Mouse (Mus musculus) mouse trophoblast stem cell (cell line): Measurements from ENCODE around the gene Rag1.

Experiments
- in situ Hi-C, 2 experiments: fragments of 300-500 bp; cut with MseI, MboI; formaldehyde crosslinking; loops; 2 replicates in 1 of 2; 3 replicates in 1 of 2; pipeline ENCODE4 v1.15.1; 2025

Rag1 gene

DNA sequence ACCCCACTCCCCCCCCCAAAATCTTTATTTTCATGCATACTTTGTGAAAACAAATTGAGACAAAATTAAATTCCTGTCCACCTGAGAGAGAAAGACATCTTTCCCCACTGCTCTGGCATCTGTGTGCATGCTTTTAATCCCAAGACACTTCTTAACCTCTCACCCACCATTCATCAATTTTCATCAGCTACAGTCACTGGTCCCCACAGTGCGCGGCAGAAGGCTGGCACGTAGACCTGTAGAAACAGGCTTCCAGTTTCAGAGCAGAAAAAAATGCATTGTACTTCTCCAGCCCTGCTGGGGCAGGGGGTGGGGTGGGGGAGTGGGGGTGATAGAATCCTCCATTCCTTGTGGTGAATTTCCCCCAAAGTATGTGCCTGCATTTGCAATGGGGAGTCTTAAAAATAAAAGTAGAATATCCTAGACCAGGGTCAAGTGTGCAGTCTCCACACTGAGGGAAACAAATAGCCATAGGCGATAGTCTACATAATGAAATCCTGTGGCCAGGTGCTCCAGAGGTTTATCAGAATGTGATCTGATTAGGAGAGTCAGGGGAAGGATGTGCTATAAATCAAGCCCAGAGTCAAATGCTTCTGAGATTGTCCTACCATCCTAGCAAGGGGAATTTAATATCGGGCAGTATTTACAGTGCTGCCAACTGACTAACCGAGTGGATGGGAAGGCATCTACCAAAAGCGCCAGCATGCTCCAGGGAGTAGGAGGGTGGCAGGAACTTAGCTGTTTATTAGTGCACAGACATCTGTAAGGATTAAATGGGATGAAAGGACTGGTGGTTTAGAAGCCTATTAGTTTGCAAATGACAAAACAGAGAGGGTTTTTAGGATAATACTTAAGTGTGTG lies 10.1 kb downstream of the Rag1 start:
- in situ Hi-C loops: no loop called here

DNA sequence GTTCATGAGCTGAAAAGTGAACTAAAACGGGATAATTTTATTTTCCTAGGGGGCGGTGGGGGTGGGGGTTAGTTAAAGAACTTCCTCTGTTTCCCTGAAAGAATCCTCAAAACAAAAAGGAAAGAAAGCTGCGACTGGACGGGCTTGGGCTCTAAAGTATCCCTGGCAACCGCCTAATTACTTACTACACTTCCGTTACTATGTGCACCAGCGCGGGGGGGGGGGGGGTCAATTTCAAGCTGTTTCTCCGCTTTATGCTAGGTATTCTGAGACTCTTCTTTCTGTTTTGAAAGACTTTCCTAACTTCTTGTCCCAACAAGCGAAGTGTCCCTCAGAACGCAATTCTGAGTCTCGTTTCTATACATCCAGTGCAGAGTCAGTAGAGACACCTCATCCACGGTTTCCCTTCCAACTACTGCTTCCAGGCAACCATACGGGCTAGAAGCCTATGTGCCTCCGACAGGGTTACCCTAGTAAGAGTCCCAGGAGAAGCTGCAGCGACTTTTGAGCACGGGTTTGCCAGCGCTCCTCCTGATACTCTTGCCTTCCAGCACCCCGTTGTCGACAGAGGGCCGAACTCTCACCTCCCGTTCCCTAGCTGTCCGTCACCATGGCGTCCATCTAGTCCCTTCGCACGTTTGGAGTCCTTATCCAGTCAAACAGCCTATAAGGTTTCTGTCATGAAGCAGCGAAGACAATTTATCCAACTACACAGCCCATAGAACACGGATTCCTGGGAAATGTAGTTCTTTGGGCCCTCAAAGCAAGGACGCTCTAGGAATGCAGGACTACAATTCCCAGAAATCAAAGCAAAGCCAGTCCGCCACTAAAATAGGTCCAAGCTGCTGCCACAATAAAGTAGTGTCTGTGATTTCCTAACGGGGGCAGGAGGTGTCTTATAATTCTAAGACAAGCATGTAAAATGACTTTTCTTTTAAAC lies 20.7 kb downstream of the Rag1 start:
- in situ Hi-C loops: no loop called here

DNA sequence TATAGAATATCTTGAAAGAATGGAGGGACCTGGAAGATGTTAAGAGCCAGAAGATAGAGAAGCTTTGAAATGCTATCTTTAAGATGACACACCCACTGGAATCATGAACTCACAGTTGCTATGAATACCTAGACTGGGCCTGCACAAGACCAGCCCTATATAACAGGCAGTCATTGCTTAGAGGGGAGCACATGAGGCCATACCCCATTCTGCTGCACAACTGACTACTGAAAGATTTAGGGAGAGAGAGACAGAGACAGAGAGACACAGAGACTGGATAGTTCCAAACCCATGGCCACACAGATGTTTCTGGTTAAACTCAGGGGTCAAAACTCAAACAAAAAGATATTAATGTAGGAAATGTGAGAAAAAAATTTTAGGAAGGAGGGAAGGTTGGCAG lies 22.1 kb downstream of the Rag1 start:
- in situ Hi-C loops: no loop called here

DNA sequence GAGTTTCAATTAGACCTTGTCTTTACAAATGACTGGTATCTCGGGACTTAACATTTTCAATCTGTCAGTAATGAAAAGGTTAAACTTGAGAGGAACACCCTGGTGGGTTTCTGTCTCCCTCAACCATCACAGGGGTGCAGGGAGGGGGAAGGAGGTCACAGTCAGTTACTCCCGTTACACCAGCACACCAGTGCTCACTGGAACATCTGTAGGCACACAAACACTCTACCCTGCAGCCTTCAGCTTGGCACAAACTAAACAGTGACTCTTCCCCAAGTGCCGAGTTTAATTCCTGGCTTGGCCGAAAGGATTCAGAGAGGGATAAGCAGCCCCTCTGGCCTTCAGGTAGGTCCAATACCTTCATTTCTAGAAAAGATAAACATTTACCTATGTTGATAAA lies 24.8 kb downstream of the Rag1 start, which contains the start of gene Rag2:
TSS of gene Rag2 (plus strand) at position 193 of the 400 bp plus-strand sequence.
- in situ Hi-C loops: no loop called here

DNA sequence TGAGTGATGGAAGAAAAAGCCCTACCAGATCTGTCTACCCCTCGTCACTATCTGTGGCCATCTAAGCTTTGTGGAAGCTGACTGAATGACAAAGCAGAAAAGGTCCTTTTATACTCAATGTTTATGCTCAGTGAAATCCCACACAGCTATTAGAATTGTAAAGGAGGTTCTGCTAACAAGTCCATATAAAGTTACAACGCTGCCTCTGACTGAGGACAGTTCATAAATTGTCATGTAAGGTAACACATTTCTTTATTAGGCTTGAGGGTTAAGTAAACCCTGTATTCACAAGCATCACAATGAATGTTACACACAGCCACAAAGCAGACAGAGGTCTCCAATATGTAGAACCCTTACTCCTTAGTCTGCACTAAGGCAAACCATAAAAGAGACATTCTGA lies 25.3 kb downstream of the Rag1 start:
- in situ Hi-C loops: no loop called here

DNA sequence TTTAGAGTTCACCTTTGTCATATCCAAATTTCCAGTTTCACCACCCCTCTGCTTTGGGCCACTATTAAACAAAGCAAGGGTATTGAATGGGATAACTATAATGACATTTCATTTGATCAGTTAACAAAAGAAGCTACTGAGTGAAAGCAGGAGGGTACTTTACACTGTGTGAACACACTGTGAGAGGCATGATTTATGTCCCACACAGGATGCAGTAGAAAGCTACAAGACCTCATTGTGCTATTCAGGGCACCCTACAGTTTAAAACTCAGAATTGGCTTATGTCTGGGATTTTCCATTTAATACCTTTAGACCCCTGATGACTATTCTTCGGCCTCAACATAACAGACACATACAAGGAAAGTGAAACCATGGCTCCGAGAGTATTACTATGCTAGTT lies 26.3 kb downstream of the Rag1 start:
- in situ Hi-C loops: no loop called here

DNA sequence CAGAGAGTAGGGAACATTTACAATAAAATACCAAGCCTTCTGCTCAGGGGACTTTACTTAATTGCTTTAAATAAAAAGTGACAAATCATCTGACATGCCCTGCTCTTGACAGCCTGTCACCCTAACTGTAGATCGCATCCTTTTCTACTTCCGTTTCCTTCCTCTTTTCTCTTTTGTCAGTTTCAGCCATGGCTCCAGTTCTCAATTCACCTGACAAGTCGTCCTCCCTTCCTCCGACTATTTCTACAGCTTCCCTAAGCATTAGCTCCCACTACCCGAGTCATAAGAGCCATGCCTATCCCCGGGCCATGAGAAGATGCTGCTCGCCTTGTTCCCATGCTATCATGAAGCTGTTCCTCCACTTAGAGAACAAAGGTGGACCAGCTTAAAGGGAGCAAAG lies 27.7 kb downstream of the Rag1 start:
- in situ Hi-C loops: no loop called here

DNA sequence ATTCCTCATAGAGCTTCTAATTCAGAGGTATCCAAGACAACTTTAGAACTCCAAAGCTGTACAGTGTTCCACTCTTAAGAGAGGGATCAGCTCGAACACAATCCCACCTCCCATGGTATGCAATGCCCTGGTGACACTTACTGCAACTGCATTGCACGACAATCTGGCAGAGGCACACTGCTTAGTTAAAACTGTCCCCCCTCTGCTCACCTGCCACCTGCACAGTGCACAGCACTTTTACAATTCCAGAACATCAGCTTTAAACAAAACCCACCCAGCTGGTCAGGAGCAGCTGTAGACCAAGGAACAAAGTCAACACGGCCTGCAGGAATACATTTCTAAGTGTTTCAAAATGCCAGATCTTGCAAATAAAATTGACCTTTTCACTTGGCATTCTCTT lies 28.4 kb downstream of the Rag1 start:
- in situ Hi-C loops: no loop called here

DNA sequence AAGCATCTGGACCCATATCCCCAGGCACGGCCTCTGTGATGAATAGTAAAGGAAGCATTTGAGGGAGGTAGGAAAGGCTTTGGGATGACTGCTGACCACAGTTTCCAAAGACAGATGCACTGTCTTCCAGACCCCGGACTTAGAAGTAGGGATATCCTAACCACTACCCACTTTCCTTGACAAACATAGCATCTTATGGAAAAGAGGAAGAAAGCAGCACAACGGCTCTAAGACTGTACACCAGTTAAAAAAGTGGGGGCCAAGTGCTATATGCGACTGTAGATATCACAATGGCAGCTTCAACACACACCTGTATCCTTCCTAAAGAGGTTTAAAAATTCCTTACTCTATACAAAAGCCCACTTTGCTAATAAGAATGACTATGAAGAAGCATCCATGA lies 30.9 kb downstream of the Rag1 start:
- in situ Hi-C loops: no loop called here

DNA sequence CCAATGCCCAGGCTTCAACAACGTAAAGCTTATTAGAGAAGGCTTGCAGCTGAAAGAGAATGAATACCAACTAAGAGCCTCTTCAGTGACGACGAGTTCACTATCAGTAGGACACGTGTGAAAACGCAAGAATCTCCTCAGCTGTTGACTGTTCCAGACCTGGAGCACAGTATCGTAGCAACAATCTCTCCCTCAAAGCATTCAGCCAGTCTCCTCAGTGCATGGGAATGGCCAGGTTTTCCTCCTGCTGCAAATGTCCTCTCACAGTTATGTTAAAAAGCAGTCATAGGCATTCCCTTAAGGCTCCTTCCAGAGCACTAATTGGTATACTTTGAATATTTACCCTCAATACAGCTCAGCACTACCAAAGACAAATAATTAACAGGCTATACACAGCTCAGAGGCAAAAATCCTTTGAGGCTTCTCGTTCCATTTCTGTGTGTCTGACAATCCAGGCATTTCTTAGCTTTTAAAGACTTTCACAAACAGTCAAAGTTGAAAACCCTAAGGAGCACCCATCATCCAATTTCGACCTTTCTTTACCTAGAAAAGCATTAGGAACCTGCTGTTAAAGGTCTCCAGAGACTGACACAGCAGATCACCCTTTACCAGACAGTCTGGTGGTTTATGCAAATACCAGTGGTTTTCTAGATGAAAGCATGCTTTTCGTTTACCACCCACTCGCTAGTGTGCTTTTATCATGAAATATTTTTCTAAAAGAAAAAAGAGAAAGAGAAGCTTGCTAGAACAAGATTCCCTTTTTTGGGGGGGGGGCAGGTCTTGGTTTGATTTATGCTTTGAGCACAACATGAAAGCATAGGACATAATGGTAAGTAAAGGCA lies 33.6 kb downstream of the Rag1 start:
- in situ Hi-C loops: no loop called here

DNA sequence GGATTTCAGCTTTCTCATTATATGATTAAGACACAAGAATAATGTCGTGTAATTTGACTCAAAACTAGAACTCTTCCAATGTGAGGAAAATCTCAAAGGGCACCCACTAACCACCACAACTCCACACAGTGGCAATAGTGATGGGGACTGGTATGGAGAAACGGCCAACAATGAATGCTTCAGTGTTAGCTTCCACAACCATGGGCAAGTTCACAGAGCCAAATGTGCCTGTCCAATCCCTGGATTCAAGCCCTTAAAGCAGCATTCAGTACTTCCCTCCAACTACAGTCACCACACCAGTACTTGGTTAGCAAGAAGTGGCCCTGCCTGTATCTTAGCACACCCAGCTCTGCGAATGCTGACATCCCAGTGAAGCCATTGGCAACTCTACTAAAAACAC lies 38.4 kb downstream of the Rag1 start:
- in situ Hi-C loops: no loop called here

DNA sequence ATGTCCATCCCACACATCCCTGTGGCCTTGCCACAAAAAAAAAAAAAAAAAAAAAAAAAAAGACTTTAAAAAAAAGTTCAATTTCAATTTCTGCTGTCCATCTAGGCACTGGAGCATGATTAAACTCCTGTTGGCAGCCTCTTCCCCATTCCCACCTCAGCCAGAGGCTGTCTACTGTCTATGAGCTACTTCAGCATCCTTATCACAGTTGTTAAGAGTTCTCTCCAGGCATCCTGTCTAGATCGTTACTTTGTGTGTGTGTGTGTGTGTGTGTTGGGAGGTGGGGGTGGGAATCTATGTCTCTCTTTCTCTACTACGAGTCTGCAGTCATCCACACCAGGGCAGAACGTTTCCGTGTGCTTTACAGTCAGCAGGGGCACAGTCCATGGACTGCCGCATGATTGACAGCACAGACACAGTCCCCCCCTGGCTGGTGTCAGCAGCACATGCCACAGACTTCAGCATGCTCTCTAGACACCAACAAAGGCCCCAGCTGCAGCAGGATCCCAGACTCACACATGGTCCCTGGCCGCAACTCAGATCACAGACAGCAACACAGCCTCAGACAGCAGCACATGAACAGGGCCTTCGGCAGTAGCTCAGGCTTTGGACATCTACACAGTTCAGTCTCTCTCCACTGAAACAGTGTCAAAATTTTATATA lies 40.9 kb downstream of the Rag1 start:
- in situ Hi-C loops: no loop called here

DNA sequence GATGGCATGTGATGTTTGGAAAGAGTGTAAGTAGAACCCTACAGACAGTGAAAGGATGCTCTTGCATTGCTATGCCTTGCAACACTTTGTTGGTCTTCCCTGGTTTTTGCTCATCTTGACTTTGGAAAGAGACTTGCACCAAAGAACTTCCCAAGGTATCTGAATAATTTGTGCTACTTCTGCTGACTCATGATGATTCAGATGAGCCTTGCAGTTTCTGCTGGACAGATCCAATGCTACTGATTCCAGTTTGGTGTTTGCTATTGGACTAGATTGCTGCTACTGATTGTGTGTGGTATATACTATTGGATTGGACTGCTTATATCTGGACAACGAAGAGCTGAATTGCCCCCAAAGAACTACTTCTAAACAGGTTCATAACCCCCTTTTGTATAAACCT lies 46.2 kb downstream of the Rag1 start:
- in situ Hi-C loops: no loop called here

DNA sequence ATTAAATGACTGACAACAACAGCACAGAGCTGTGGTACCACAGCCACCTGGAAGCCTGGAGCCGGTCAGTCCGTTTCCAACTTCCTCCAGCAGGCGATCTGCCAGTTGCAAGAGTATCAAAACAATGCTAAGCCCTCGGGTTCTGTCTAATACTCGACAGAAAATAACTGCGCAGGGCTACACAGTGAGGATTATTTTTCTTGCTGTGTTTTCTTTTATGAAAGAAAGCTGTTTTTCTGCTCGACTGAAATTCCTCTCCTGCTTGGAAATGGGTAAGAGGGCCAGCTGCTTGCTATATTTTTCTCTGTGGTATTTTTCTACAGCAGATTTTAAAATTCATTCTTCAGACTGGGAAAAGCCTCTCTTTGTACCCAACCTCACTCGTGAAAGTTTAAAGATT lies 48.6 kb downstream of the Rag1 start:
- in situ Hi-C loops: no loop called here

DNA sequence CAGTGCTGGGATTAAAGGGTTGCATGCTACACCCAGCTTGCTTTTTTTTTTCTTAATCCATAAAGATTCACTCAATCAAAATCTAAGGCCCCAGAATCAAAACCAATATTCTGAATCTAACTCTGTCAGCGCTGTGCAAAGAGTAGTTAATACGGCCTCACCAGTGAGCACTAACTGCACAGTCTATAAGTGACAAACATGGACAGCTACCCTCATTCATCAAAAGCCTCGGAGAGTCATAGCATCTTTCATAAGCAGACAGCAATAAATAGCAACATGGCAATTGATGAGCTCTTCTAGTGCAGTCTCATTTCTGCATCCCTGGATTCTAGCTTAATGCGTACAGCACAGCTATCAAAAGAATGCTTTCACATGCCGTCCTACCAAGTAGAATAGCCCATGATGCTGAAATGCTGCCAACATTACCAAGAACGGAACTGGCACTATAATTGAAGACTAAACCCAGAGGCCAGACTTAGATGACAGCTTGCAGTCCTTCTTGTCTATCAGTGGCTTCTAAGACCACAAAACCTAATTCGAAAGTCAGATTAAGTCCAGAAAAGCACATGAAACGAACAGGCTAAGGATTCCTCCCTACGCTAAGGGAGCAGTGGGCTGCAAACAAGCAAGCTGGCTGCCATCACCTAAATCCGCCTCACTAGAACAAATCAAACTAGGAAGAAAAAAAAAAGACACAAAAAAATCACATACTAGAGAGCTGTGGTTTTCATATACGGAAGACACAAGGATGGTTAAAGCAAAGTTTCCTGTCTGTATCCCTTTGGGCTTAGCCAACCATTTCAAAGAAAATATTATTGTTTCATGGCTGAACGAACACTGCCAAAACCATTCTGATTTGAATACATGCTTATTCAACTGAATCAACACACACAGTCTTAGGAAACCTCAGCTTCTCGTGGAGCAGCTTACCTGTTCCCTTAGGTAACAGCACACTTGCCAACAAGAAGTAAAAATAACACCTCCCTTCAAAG lies 50.8 kb downstream of the Rag1 start:
- in situ Hi-C loops: no loop called here

DNA sequence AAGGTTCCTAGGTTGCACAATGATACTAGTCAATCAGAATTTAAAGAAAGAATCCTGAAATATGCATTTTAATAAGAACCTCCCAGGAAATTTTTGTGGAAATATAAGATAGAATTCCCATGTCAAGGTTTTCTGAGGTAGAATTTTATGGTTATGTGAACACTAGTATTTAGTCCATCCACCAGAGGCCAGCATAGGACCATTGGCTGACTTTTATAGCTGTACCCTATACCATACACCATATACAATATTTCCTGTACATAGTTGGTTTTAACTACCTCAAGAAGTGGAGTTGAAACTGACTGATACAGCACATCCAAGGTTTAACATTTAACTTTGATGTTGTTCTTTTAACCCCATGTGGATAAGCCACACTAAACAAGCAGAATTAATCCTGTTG lies 52.1 kb downstream of the Rag1 start:
- in situ Hi-C loops: no loop called here

DNA sequence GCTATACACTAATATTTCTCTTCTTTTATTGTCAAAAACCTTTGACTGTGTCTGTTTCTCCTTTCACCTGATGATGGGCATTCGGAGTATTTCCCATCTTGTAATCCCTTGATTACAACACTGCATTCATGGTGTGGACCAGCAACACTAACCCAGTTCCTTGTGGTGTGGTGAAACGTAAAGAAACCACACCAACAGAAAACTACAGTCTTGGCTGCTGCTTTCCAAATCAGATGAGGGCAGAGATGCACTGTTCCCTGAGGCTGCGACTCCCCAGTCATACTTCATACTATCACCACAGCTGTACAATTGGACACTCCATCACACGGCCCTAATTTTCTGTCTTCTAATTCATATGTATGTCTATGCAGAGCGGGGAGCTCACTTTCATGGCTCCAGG lies 54.6 kb downstream of the Rag1 start:
- in situ Hi-C loops: no loop called here

DNA sequence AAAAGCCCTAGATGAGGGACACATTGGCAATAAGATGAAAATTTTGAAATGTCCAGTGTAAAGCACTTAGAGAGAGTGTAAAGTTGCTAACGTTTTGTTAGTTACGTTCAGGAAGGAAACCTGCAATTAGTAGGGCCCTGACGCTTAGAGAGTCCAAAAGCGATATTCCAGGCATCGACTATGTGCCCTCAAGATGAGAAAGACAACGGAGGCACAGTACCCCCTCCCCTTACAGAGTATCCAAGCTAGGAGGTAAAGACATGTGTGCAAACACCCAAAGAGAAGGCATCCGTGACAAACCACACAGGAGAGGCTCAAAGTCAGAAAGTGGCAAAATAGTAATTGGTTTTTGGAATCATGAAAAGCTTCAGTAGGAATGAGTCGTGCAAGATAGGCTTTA lies 56.4 kb downstream of the Rag1 start:
- in situ Hi-C loops: no loop called here

DNA sequence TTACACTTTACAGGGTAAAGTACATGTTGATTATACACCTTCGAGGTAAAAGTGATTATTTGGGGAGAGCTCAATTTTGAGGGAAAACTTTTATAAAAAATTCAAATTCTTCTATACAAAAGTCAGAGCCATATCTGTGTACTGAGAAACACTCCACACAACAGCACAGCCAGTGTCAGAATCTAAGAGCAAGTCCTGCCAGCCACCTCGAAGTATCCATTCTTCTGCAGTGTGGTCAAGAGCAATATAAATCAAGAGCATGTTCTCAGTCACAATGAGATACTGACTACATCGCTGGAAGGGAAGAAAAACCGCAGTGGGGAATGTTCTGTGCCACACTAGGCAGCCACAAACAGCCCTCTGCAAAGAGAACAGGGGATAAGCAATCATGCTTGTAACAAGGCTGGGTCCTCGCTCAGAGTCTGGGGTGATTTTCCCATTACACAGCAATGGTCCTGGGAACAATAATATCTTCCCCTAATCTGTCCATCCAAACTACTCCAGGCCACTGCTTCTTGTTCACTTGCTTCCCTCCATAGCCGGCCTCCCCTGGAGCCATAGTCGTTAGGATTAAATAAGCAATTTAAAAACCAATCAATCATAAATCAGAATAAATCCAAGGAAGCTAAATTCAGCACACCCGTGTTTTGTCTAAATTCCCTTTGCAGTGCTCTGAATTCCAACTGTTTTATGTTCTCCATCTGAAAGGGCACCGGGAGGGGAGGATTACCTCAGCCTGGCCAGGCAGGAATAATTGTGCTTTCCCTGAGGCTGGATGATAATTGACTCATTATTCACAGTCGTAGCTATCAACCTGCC lies 57.1 kb downstream of the Rag1 start:
- in situ Hi-C loops: no loop called here
